Comparison of ENCODE assay signal across 22 mouse cellular contexts in the genomic region with DNA sequence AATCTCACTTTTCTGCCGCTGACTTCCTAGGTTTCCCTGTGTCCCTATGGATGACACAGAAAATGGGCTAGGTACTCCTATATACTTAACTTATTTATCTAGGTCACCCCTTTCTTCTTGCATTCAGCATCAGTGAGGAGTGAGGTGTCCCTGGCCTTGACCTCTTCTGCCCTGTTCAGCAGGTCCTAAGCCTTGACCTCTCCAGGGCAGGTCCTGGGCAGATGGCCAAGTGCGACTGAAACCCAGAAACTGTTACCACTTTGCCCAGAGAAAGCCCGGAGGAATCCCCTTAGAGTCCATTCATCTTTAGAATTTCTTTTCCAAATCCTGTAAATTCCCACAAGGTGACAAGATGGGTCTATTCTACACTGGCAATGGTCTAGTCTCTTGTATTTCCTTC.
DNase-seq lines count a peak whose midpoint lies in the region; ATAC-seq lines count a peak whose summit lies in the region.
"Had no signal": no experiment of that assay in that cellular context is flagged by ENCODE, and none has a peak within 500 bp of the region (broad histone marks: within the 10 kb centered on the region; RNA-seq: fewer than 3 reads in every experiment).

No protein-coding gene starts in this region.

- peak; percentile 70 to 78 for DNase-seq in adrenal gland, adult (ENCODE audit: inconsistent age in 2 of 2, low spot score in 1 of 2)
- no peak for DNase-seq in adrenal gland, postnatal 4 days (ENCODE audit: low spot score in 2 of 2)
- peak; percentile 37 to 56 for DNase-seq in kidney, postnatal 36 days
- peak; percentile 52 for DNase-seq in adrenal gland, postnatal 10 days
- no peak for DNase-seq in heart, postnatal 14 days
- DNase-seq in B cell, adult 2 months: no peak
- DNase-seq: cerebellum, adult 11 months; cerebellum, adult 8-10 months; cerebellum, postnatal 14 days; embryo, embryonic 11 days; gastrocnemius, postnatal 36 days; heart, adult 18-20 months had no signal

- no peak for ATAC-seq in kidney, embryonic 16.5 days (ENCODE audit: low FRiP score, low TSS enrichment)
- ATAC-seq: forebrain, embryonic 14.5 days; intestine, embryonic 15.5 days had no signal

- H3K9me3 ChIP-seq in kidney, embryonic 16.5 days (ENCODE audit: low read length): no peaks in the 10 kb centered on the region
- H3K9me3 ChIP-seq: embryonic facial prominence, embryonic 15.5 days; forebrain, embryonic 10.5 days; heart, embryonic 10.5 days; heart, embryonic 15.5 days; hindbrain, embryonic 10.5 days; intestine, embryonic 15.5 days had no signal

- H3K27ac ChIP-seq in kidney, embryonic 16.5 days (ENCODE audit: low read length): no peak overlapping the region
- H3K27ac ChIP-seq: embryonic facial prominence, embryonic 15.5 days; forebrain, embryonic 10.5 days; heart, embryonic 10.5 days; heart, embryonic 15.5 days; hindbrain, embryonic 10.5 days; hindbrain, embryonic 14.5 days; intestine, embryonic 15.5 days had no signal

- no peak overlapping the region for H3K4me2 ChIP-seq in kidney, embryonic 16.5 days (replicated peaks; ENCODE audit: low read depth, low read length)
- H3K4me2 ChIP-seq: embryonic facial prominence, embryonic 15.5 days; heart, embryonic 15.5 days; hindbrain, embryonic 14.5 days; intestine, embryonic 15.5 days had no signal

- peaks cover 21% of the 10 kb centered on the region for H3K4me1 ChIP-seq in kidney, embryonic 16.5 days (ENCODE audit: insufficient read depth, low read length)
- H3K4me1 ChIP-seq: intestine, embryonic 15.5 days had no signal

- no peaks in the 10 kb centered on the region for H3K36me3 ChIP-seq in kidney, embryonic 16.5 days (ENCODE audit: insufficient read depth, low read length)
- H3K36me3 ChIP-seq: embryonic facial prominence, embryonic 15.5 days; forebrain, embryonic 10.5 days; heart, embryonic 10.5 days; heart, embryonic 15.5 days; hindbrain, embryonic 10.5 days; intestine, embryonic 15.5 days had no signal

- intact Hi-C loops in heart, postnatal 14 days (cut with DNase I): no loop called here

- H3K27me3 ChIP-seq in kidney, embryonic 16.5 days (ENCODE audit: insufficient read depth, low read length): no peaks in the 10 kb centered on the region
- H3K27me3 ChIP-seq: embryonic facial prominence, embryonic 15.5 days; heart, embryonic 15.5 days; intestine, embryonic 15.5 days had no signal

- H3K4me3 ChIP-seq in kidney, embryonic 16.5 days (ENCODE audit: low read length): no peak overlapping the region
- H3K4me3 ChIP-seq: embryonic facial prominence, embryonic 15.5 days; erythroblast, embryonic 14.5 days; forebrain, embryonic 10.5 days; heart, embryonic 10.5 days; heart, embryonic 15.5 days; hindbrain, embryonic 10.5 days; intestine, embryonic 15.5 days had no signal

- WGBS in kidney, embryonic 16.5 days: 81% methylated on average over 3 of the region's 3 CpGs

- H3K9ac ChIP-seq in kidney, embryonic 16.5 days (replicated peaks; ENCODE audit: low read length): no peak overlapping the region
- H3K9ac ChIP-seq: embryonic facial prominence, embryonic 15.5 days; heart, embryonic 15.5 days; hindbrain, embryonic 14.5 days; intestine, embryonic 15.5 days had no signal

Comparison
In these comparisons a context has a peak if more than half of its experiments do, and no peak if none do; other contexts are left out.
1. DNase-seq: peak in adrenal gland, adult (2 of 2), kidney, postnatal 36 days (2 of 2) and adrenal gland, postnatal 10 days (single experiment); none in adrenal gland, postnatal 4 days (0 of 2), heart, postnatal 14 days (0 of 2) and B cell, adult 2 months (0 of 2).